Mouse (Mus musculus) megakaryocyte, embryonic 14.5 days (primary cell): ENCODE results near the gene Sh2b3.

ENCODE experiments used
- FLI1 ChIP-seq: IDR thresholded peaks from 2 replicates; pipeline ENCODE4 v1.6.1; 2012; ENCODE audit warnings: low read length, inconsistent platforms, mixed read lengths
- GATA1 ChIP-seq: IDR thresholded peaks from 3 replicates; pipeline ENCODE4 v1.6.1; 2012; ENCODE audit warnings: mixed read lengths, low read length, inconsistent platforms, borderline replicate concordance

GRCm38 (mm10) chr5:121879211-121879610 lies 41.8 kb upstream of the Sh2b3 start:
- no peak for TF ChIP-seq FLI1
- TF ChIP-seq GATA1: no peak
